Mouse (Mus musculus) liver, postnatal 0 days (tissue): ENCODE measurements around the gene Fbn1.

Source experiments
- CTCF ChIP-seq: sonication (generic); IDR thresholded peaks from 2 replicates; pipeline ENCODE4 v1.5.1; 2016; ENCODE audit warnings: antibody characterized with exemption, low read depth
- EP300 ChIP-seq: IDR thresholded peaks from 2 replicates; pipeline ENCODE4 v1.6.1; 2016; ENCODE audit warnings: antibody characterized with exemption, low read depth, mild to moderate bottlenecking

GRCm38 (mm10) chr2:125383273-125383641 lies 124.5 kb downstream of the Fbn1 start:
- no peak for TF ChIP-seq CTCF
- TF ChIP-seq EP300: no peak
